Mouse (Mus musculus) hindbrain, embryonic 16.5 days (tissue): ENCODE data around the gene Eppin. TPM values are rescaled to one million over a fixed set of nuclear protein-coding genes. Genes with fewer than 3 reads are reported as not detected.
"Not testable (repeated sequence)": the region's sequence is repeated elsewhere in the genome, so short reads cannot be mapped to it uniquely, and the experiment has no call there.

Experiments used
- ATAC-seq: fragments of 200-750 bp; cut with Nextera tagmentation; 2 replicates; pipeline ENCODE4 v1.8.0; 2017; ENCODE audit warnings: moderate TSS enrichment, moderate library complexity
- H3K27ac ChIP-seq: fragments of 300-500 bp; sonication (generic); 2 replicates; pipeline ENCODE4 v1.5.1; 2014; ENCODE audit warnings: low read depth, mild to moderate bottlenecking, control low read depth, low read length, moderate library complexity
- H3K27me3 ChIP-seq: fragments of 300-500 bp; sonication (generic); replicated peaks from 2 replicates; pipeline ENCODE4 v1.6.1; 2014; ENCODE audit warnings: low read length; ENCODE audit not compliant: control insufficient read depth, insufficient read depth
- H3K36me3 ChIP-seq: fragments of 300-500 bp; sonication (generic); 2 replicates; pipeline ENCODE4 v1.6.1; 2014; ENCODE audit warnings: mild to moderate bottlenecking, low read length, moderate library complexity, mixed read lengths; ENCODE audit not compliant: control insufficient read depth, insufficient read depth
- H3K4me1 ChIP-seq: fragments of 300-500 bp; sonication (generic); 2 replicates; pipeline ENCODE4 v1.6.1; 2014; ENCODE audit warnings: low read depth, low read length; ENCODE audit not compliant: control insufficient read depth, insufficient read depth
- H3K4me2 ChIP-seq: fragments of 300-500 bp; sonication (generic); 2 replicates; pipeline ENCODE4 v1.6.1; 2014; ENCODE audit warnings: mild to moderate bottlenecking, low read length, control low read depth, moderate library complexity
- H3K4me3 ChIP-seq: fragments of 300-500 bp; sonication (generic); 2 replicates; pipeline ENCODE4 v1.5.1; 2014; ENCODE audit warnings: mild to moderate bottlenecking, low read length, control low read depth, moderate library complexity
- H3K9ac ChIP-seq: fragments of 300-500 bp; sonication (generic); 2 replicates; pipeline ENCODE4 v1.6.1; 2014; ENCODE audit warnings: low read depth, mild to moderate bottlenecking, control low read depth, low read length, moderate library complexity
- H3K9me3 ChIP-seq: fragments of 300-500 bp; sonication (generic); 2 replicates; pipeline ENCODE4 v1.6.1; 2014; ENCODE audit warnings: mild to moderate bottlenecking, low read length, moderate library complexity; ENCODE audit not compliant: control insufficient read depth
- WGBS: fragments of 180-500 bp; shearing (Covaris S2); extraction: QIAGEN DNeasy Blood & Tissue Kit; methylation state at CpG from one replicate; pipeline ENCODE4 v1.1.7; 2014; 5-methylcytosine and 5-hydroxymethylcytosine counted together
- polyA plus RNA-seq: library from polyadenylated mRNA; unstranded; fragments of >200 nt; fragmentation: Nextera tagmentation; extraction: Ambion mirVana; gene quantifications from 2 replicates; pipeline ENCODE4 v1.2.1, GENCODE M21; 2015

The Eppin gene
- not detected in 2 replicates for polyA plus RNA-seq

DNA sequence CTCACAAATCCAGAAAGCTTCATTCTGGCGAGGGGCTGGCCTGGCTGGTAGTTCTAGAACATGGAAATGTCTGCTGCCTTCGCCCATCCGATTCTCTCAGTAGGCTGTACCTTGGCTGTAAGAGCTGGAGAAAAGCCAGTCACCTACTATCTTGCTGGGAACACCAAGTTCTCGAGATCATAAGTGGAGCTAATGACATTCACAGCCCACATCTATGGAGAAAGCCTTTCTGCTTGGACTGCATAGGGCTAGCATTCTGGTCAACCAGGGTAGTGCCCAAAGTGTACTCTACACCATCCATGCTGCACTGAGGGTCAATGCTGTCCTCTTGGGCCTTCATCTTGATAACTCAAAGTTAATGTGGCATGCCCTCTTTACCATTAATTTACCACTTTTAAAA is at the start of gene Eppin:
Gene Eppin, minus strand, starts transcription at position 101 of the 400 bp plus-strand sequence.
- Histone ChIP-seq H3K27me3 (no peaks in the 10 kb centered on the region), H3K4me2 (no peak within 1 kb of the TSS), H3K9me3 (no peaks in the 10 kb centered on the region), H3K4me3 (no peak within 1 kb of the TSS), H3K36me3 (no peaks in the 10 kb centered on the region), H3K4me1 (no peaks in the 10 kb centered on the region), H3K27ac (no peak within 1 kb of the TSS), H3K9ac (no peak within 1 kb of the TSS)
- 80% methylated on average over 4 of the region's 4 CpGs for WGBS
- ATAC-seq = no peak

GRCm38 (mm10) chr2:164641881-164642673 is 48.7 kb upstream of the Eppin start:
- Histone ChIP-seq H3K27ac (no peak overlapping the region), H3K4me1 (no peaks in the 10 kb centered on the region), H3K4me3 (no peak overlapping the region), H3K36me3 (no peaks in the 10 kb centered on the region), H3K9ac (no peak overlapping the region), H3K27me3 (no peaks in the 10 kb centered on the region), H3K4me2 (no peak overlapping the region), H3K9me3 (no peaks in the 10 kb centered on the region)
- no peak for ATAC-seq
- 68% methylated on average over 13 of the region's 13 CpGs for WGBS

DNA sequence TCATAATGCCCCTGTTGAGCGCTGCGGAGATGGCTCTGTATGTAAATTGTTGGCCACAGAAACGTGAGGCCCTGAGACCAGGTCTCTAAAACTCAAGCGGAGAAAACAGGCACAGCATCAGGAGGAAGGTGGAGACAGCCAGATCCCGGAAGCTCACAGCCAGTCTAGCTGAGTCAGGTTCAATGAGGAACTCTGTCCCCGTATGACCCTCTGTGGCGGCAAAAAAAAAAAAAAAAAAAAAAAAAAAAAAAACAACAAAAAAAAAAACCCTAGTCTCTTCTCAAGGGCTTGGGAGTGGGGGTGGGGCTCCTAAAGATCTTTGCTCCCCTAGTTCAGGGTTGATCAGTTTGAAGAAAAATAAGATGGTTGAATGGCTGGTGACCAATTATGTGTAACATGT is 47.7 kb upstream of the Eppin start:
- Histone ChIP-seq H3K9ac (no peak overlapping the region), H3K27ac (no peak overlapping the region), H3K9me3 (no peaks in the 10 kb centered on the region), H3K27me3 (no peaks in the 10 kb centered on the region), H3K36me3 (no peaks in the 10 kb centered on the region), H3K4me2 (no peak overlapping the region), H3K4me1 (no peaks in the 10 kb centered on the region), H3K4me3 (no peak overlapping the region)
- 70% methylated on average over 7 of the region's 7 CpGs for WGBS
- no peak for ATAC-seq

DNA sequence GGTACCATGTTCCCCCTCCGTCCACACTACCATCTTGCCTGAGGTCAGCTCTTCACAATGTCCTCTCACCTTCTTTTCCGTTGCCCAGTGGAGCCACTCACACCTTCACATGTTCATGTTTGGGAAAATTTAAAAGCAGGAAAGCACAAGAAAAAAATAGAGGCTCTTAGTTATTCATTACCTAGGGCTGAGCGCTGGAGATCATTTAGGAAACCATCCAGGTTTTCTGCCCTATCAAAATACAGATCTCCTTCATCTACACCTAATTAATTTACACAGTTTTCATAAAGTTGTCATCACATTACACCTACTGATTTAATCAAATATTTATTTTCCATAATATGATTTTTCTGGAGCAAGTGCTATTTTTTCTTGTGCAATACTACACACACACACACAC is 45.3 kb upstream of the Eppin start, which contains the start of gene Wfdc16:
Gene Wfdc16, minus strand, starts transcription at position 101 of the 400 bp plus-strand sequence.
- Histone ChIP-seq H3K36me3 (no peaks in the 10 kb centered on the region), H3K27ac (no peak within 1 kb of the TSS), H3K4me2 (no peak within 1 kb of the TSS), H3K4me3 (no peak within 1 kb of the TSS), H3K4me1 (no peaks in the 10 kb centered on the region), H3K27me3 (no peaks in the 10 kb centered on the region), H3K9ac (no peak within 1 kb of the TSS), H3K9me3 (no peaks in the 10 kb centered on the region)
- WGBS = 91% methylated on average over 3 of the region's 3 CpGs
- ATAC-seq = no peak

DNA sequence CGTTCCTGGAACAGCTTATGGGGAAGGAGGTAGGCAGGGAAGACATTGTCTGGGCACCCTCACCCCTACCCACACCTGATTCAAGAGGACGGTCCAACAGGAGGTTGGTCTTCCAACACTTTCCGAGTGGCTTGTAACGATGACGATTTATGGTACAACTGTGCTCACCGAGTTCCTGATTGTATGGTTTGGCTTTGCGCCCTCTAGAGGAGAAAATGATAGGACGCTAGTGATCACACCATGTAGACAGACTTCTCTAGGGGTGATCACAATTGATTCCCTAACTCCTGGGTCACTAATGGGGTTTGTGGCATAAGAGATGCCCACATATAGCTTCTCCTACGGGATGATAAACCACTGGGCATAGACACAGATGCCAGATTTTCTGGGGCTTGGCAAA is 41.9 kb upstream of the Eppin start:
- Histone ChIP-seq H3K9ac (no peak overlapping the region), H3K36me3 (no peaks in the 10 kb centered on the region), H3K4me2 (no peak overlapping the region), H3K27me3 (no peaks in the 10 kb centered on the region), H3K9me3 (no peaks in the 10 kb centered on the region), H3K4me1 (no peaks in the 10 kb centered on the region), H3K4me3 (no peak overlapping the region), H3K27ac (no peak overlapping the region)
- WGBS = 83% methylated on average over 9 of the region's 9 CpGs
- ATAC-seq = no peak

GRCm38 (mm10) chr2:164621775-164622174 is 28.4 kb upstream of the Eppin start:
- no peak overlapping the region for H3K27ac ChIP-seq
- no peak for ATAC-seq
- no peaks in the 10 kb centered on the region for H3K36me3 ChIP-seq
- no peak overlapping the region for H3K4me2 ChIP-seq
- H3K27me3 ChIP-seq = no peaks in the 10 kb centered on the region
- H3K4me1 ChIP-seq = no peaks in the 10 kb centered on the region
- 88% methylated on average over 4 of the region's 4 CpGs for WGBS
- H3K4me3 ChIP-seq = no peak overlapping the region
- H3K9me3 ChIP-seq = no peaks in the 10 kb centered on the region
- H3K9ac ChIP-seq = no peak overlapping the region

GRCm38 (mm10) chr2:164619050-164619449 is 25.7 kb upstream of the Eppin start:
- Histone ChIP-seq H3K4me3 (no peak overlapping the region), H3K36me3 (no peaks in the 10 kb centered on the region), H3K4me2 (no peak overlapping the region), H3K27me3 (no peaks in the 10 kb centered on the region), H3K4me1 (no peaks in the 10 kb centered on the region), H3K9me3 (no peaks in the 10 kb centered on the region), H3K27ac (no peak overlapping the region), H3K9ac (no peak overlapping the region)
- WGBS = 76% methylated on average over 5 of the region's 5 CpGs
- no peak for ATAC-seq

- Histone ChIP-seq H3K36me3 (no peaks in the 10 kb centered on the region), H3K27ac (no peak overlapping the region), H3K9ac (no peak overlapping the region), H3K4me2 (no peak overlapping the region), H3K9me3 (no peaks in the 10 kb centered on the region), H3K27me3 (no peaks in the 10 kb centered on the region), H3K4me1 (no peaks in the 10 kb centered on the region), H3K4me3 (no peak overlapping the region)
- WGBS = 92% methylated on average over 3 of the region's 3 CpGs
- no peak for ATAC-seq
Observed at GRCm38 (mm10) chr2:164615386-164615785, 22.0 kb upstream of the Eppin start.

GRCm38 (mm10) chr2:164613471-164613870 is 20.1 kb upstream of the Eppin start, which contains the start of the genes Wfdc6b and Wfdc8:
TSS of gene Wfdc6b (plus strand) at chr2:164613522.
TSS of gene Wfdc8 (minus strand) at chr2:164613626.
- H3K4me2 ChIP-seq, H3K4me1 ChIP-seq, H3K4me3 ChIP-seq, H3K27ac ChIP-seq, ATAC-seq, H3K36me3 ChIP-seq, H3K9me3 ChIP-seq, H3K27me3 ChIP-seq, H3K9ac ChIP-seq: not testable (repeated sequence)
- WGBS = 55% methylated on average over 8 of the region's 8 CpGs
